Mouse (Mus musculus) spleen, adult 2 months (tissue): Measurements from ENCODE around the gene Cep83.

Experiments
- CTCF ChIP-seq: fragments of 200-500 bp; IDR thresholded peaks from 2 replicates; pipeline ENCODE4 v1.5.1; 2011; ENCODE audit warnings: mild to moderate bottlenecking, inconsistent platforms; ENCODE audit not compliant: insufficient read depth, insufficient read length, insufficient replicate concordance; ENCODE audit errors: extremely low read depth
- POLR2A ChIP-seq: fragments of 200-500 bp; IDR thresholded peaks from 2 replicates; pipeline ENCODE4 v1.6.1; 2011; ENCODE audit warnings: low read depth, low read length, inconsistent platforms

DNA sequence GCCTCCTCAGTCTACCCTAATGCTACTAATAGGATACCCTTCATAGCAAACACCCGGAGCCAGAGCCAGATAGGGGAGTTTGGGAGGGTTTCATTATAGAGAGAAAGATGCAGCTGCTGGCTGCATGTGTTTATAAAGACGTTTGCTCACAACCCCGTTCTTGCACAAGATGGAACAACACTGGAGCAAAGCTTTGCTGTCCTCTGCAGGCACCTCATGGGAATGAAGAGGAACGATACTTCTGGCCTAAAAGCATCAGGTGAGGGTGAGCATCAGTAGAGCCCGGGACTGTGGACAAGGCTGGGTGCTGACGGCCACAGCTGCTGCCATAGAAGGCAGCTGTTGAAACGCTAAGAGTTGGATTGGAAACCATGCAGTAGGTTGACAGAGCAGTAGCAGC is 118.9 kb downstream of the Cep83 start:
- TF ChIP-seq CTCF (no peak), POLR2A (no peak)
